Mouse (Mus musculus): ENCODE results near the gene Cdv3.

- TF ChIP-seq CTCF (IDR thresholded peaks at IDR 0.05; ENCODE audit: borderline replicate concordance, insufficient read depth, low read length), result no peak
- no peak for TF ChIP-seq POLR2A (IDR thresholded peaks at IDR 0.05; ENCODE audit: low read depth, low read length)
Measured at GRCm38 (mm10) chr9:103389261-103389660, 23.6 kb upstream of the Cdv3 start.

Data from embryonic fibroblast, embryonic 13.5 days (primary cell).